8 mouse cellular contexts compared by ENCODE assay signal in genomic region chr2:73003049-73003448, GRCm38 (mm10). TPM values are rescaled to one million over a fixed set of nuclear protein-coding genes. Genes with fewer than 3 reads are reported as not detected.
DNase-seq lines count a peak whose midpoint lies in the region; ATAC-seq and TF ChIP-seq lines count a peak whose summit lies in the region.

No protein-coding gene starts in this region.

- WGBS in hindbrain, embryonic 12.5 days, result 58% methylated on average over 10 of the region's 12 CpGs
- 23% methylated on average over 12 of the region's 12 CpGs for WGBS in lung, adult 2 months

- no peaks in the 10 kb centered on the region for H3K36me3 ChIP-seq in hindbrain, embryonic 12.5 days

- 0 out of 2 replicates have a peak, but pooled peaks have one; percentile 24 for TF ChIP-seq POLR2A in lung, adult 2 months (IDR thresholded peaks at IDR 0.05; ENCODE audit: borderline replicate concordance, extremely low read depth, low read depth, low read length)

- peaks cover 22% of the 10 kb centered on the region for H3K4me1 ChIP-seq in hindbrain, embryonic 12.5 days
- H3K4me1 ChIP-seq in lung, adult 2 months (ENCODE audit: control insufficient read depth, insufficient read depth, low read length), result peaks cover 7% of the 10 kb centered on the region

- peak; percentile 51 for ATAC-seq in erythroid progenitor cell, adult 5-6 weeks (replicated peaks; ENCODE audit: low FRiP score, poor library complexity, severe bottlenecking)
- no peak for ATAC-seq in hindbrain, embryonic 12.5 days (ENCODE audit: low FRiP score)

- TF ChIP-seq CTCF in lung, adult 2 months (IDR thresholded peaks at IDR 0.05; ENCODE audit: insufficient read depth, low read length), result no peak

- no peak overlapping the region for H3K9ac ChIP-seq in hindbrain, embryonic 12.5 days

- H3K27me3 ChIP-seq in hindbrain, embryonic 12.5 days, result no peaks in the 10 kb centered on the region

- H3K4me3 ChIP-seq in hindbrain, embryonic 12.5 days, result no peak overlapping the region
- peak overlapping the region; percentile 44 for H3K4me3 ChIP-seq in lung, adult 2 months (replicated peaks; ENCODE audit: extremely low read depth, low read depth, low read length)

- no peaks in the 10 kb centered on the region for H3K9me3 ChIP-seq in hindbrain, embryonic 12.5 days (replicated peaks)

- H3K4me2 ChIP-seq in hindbrain, embryonic 12.5 days (replicated peaks), result no peak overlapping the region

- DNase-seq in ovary, postnatal 14 days (ENCODE audit: low spot score), result peak; percentile 27
- no peak for DNase-seq in ovary, adult 18-20 months (ENCODE audit: low spot score)
- peak; percentile 31 for DNase-seq in lung, adult 2 months
- DNase-seq in spleen, postnatal 4 days (ENCODE audit: low spot score in 2 of 2), result peak; percentile 75 to 86
- DNase-seq in urinary bladder, postnatal 4 days (ENCODE audit: low spot score in 2 of 2), result no peak
- DNase-seq in frontal cortex, adult 2 months (ENCODE audit: extremely low spot score in 1 of 2, low spot score in 1 of 2), result no peak

- H3K27ac ChIP-seq in hindbrain, embryonic 12.5 days, result peak overlapping the region; percentile 75

RNA-seq across cellular contexts. Expression of gene Gm11084, which starts 16.5 kb away (rescaled TPM):
- total RNA-seq in erythroid progenitor cell, adult 5-6 weeks (2015; ENCODE audit: low replicate concordance), result not detected in 2 replicates
- not detected in 2 replicates for total RNA-seq in erythroid progenitor cell, adult 5-6 weeks (2017; ENCODE audit: low replicate concordance)
- not detected in 2 replicates for polyA plus RNA-seq in hindbrain, embryonic 12.5 days (2016; fragmentation: Nextera tagmentation; extraction: Ambion mirVana)
- not detected in 2 replicates for polyA plus RNA-seq in lung, adult 2 months (2012; rRNA removed)
- polyA plus RNA-seq in frontal cortex, adult 2 months (2012; rRNA removed), result not detected in 2 replicates

RNA-seq across cellular contexts. Expression of gene Sp3, which starts 22.8 kb away (rescaled TPM):
- 188 and 216 TPM in 2 replicates for total RNA-seq in erythroid progenitor cell, adult 5-6 weeks (2015; ENCODE audit: low replicate concordance)
- total RNA-seq in erythroid progenitor cell, adult 5-6 weeks (2017; ENCODE audit: low replicate concordance), result 249 and 271 TPM in 2 replicates
- 66.3 and 69.0 TPM in 2 replicates for polyA plus RNA-seq in hindbrain, embryonic 12.5 days (2016; fragmentation: Nextera tagmentation; extraction: Ambion mirVana)
- 13.1 and 16.5 TPM in 2 replicates for polyA plus RNA-seq in lung, adult 2 months (2012; rRNA removed)
- polyA plus RNA-seq in frontal cortex, adult 2 months (2012; rRNA removed), result 29.9 and 34.5 TPM in 2 replicates

Comparison
In these comparisons a context has a peak if more than half of its experiments do, and no peak if none do; other contexts are left out.
1. DNase-seq: peak in ovary, postnatal 14 days (single experiment), lung, adult 2 months (single experiment) and spleen, postnatal 4 days (2 of 2); none in ovary, adult 18-20 months (single experiment), urinary bladder, postnatal 4 days (0 of 2) and frontal cortex, adult 2 months (0 of 2).